Mouse (Mus musculus) liver, embryonic 13.5 days (tissue): ENCODE data around the gene Stk11ip. TPM values are rescaled to one million over a fixed set of nuclear protein-coding genes. Genes with fewer than 3 reads are reported as not detected.

Experiments used
- ATAC-seq: fragments of 200-750 bp; cut with Nextera tagmentation; 2 replicates; pipeline ENCODE4 v1.8.0; 2017; ENCODE audit warnings: low read depth, mild to moderate bottlenecking, moderate number of reproducible peaks, moderate library complexity
- DNase-seq: peaks from one replicate; pipeline ENCODE4 v3.0.0; 2022
- H3K27ac ChIP-seq: fragments of 300-500 bp; sonication (generic); 2 replicates; pipeline ENCODE4 v1.5.1; 2015; ENCODE audit warnings: moderate library complexity, mild to moderate bottlenecking, inconsistent platforms
- H3K27me3 ChIP-seq: fragments of 300-500 bp; sonication (generic); 2 replicates; pipeline ENCODE4 v1.6.1; 2015; ENCODE audit warnings: mild to moderate bottlenecking, inconsistent platforms
- H3K36me3 ChIP-seq: fragments of 300-500 bp; sonication (generic); 2 replicates; pipeline ENCODE4 v1.6.1; 2015; ENCODE audit warnings: mild to moderate bottlenecking, inconsistent platforms
- H3K4me1 ChIP-seq: fragments of 300-500 bp; sonication (generic); replicated peaks from 2 replicates; pipeline ENCODE4 v1.6.1; 2015; ENCODE audit warnings: inconsistent platforms
- H3K4me2 ChIP-seq: fragments of 300-500 bp; sonication (generic); 2 replicates; pipeline ENCODE4 v1.6.1; 2015; ENCODE audit warnings: inconsistent platforms, mild to moderate bottlenecking, moderate library complexity
- H3K4me3 ChIP-seq: fragments of 300-500 bp; sonication (generic); replicated peaks from 2 replicates; pipeline ENCODE4 v1.5.1; 2015; ENCODE audit warnings: mild to moderate bottlenecking, inconsistent platforms
- H3K9ac ChIP-seq: fragments of 300-500 bp; sonication (generic); 2 replicates; pipeline ENCODE4 v1.6.1; 2015; ENCODE audit warnings: mild to moderate bottlenecking, inconsistent platforms
- H3K9me3 ChIP-seq: fragments of 300-500 bp; sonication (generic); replicated peaks from 2 replicates; pipeline ENCODE4 v1.6.1; 2016; ENCODE audit warnings: inconsistent platforms
- WGBS: fragments of 180-500 bp; shearing (Covaris S2); methylation state at CpG from one replicate; pipeline ENCODE4 v1.1.7; 2015; ENCODE audit not compliant: insufficient replicate concordance; 5-methylcytosine and 5-hydroxymethylcytosine counted together
- polyA plus RNA-seq: library from polyadenylated mRNA; unstranded; fragments of >200 nt; fragmentation: Nextera tagmentation; extraction: Ambion mirVana; gene quantifications from 2 replicates; pipeline ENCODE4 v1.2.1, GENCODE M21; 2015

Gene Stk11ip
- polyA plus RNA-seq, 1 experiment from 2014 or later, result 5.5 TPM

GRCm38 (mm10) chr1:75547351-75547750 is 26.0 kb downstream of the Stk11ip start:
- peaks cover 40% of the 10 kb centered on the region for H3K27me3 ChIP-seq
- no peak overlapping the region for H3K9ac ChIP-seq
- DNase-seq, result no peak
- H3K27ac ChIP-seq, result no peak overlapping the region
- no peaks in the 10 kb centered on the region for H3K36me3 ChIP-seq
- H3K4me3 ChIP-seq, result no peak overlapping the region
- H3K4me2 ChIP-seq, result no peak overlapping the region
- no peaks in the 10 kb centered on the region for H3K9me3 ChIP-seq
- peaks cover 8% of the 10 kb centered on the region; the same call in 1 of the 2 replicates for H3K4me1 ChIP-seq
- WGBS, result 80% methylated on average over 13 of the region's 13 CpGs
- no peak for ATAC-seq

GRCm38 (mm10) chr1:75548083-75548482 is 26.8 kb downstream of the Stk11ip start:
- H3K27ac ChIP-seq, result no peak overlapping the region
- no peaks in the 10 kb centered on the region for H3K9me3 ChIP-seq
- H3K4me2 ChIP-seq, result no peak overlapping the region
- WGBS, result 65% methylated on average over 3 of the region's 3 CpGs
- H3K36me3 ChIP-seq, result no peaks in the 10 kb centered on the region
- H3K9ac ChIP-seq, result no peak overlapping the region
- H3K4me3 ChIP-seq, result no peak overlapping the region
- peaks cover 8% of the 10 kb centered on the region; the same call in 1 of the 2 replicates for H3K4me1 ChIP-seq
- DNase-seq (no peak), ATAC-seq (no peak)
- H3K27me3 ChIP-seq, result peaks cover 40% of the 10 kb centered on the region

GRCm38 (mm10) chr1:75548871-75549270 is 27.5 kb downstream of the Stk11ip start:
- no peak for DNase-seq
- H3K27ac ChIP-seq, result no peak overlapping the region
- peaks cover 40% of the 10 kb centered on the region for H3K27me3 ChIP-seq
- H3K9ac ChIP-seq, result no peak overlapping the region
- H3K9me3 ChIP-seq, result no peaks in the 10 kb centered on the region
- H3K36me3 ChIP-seq, result no peaks in the 10 kb centered on the region
- no peak overlapping the region for H3K4me2 ChIP-seq
- H3K4me1 ChIP-seq, result peaks cover 8% of the 10 kb centered on the region; the same call in 1 of the 2 replicates
- H3K4me3 ChIP-seq, result no peak overlapping the region
- ATAC-seq, result no peak
- 65% methylated on average over 17 of the region's 17 CpGs for WGBS

DNA sequence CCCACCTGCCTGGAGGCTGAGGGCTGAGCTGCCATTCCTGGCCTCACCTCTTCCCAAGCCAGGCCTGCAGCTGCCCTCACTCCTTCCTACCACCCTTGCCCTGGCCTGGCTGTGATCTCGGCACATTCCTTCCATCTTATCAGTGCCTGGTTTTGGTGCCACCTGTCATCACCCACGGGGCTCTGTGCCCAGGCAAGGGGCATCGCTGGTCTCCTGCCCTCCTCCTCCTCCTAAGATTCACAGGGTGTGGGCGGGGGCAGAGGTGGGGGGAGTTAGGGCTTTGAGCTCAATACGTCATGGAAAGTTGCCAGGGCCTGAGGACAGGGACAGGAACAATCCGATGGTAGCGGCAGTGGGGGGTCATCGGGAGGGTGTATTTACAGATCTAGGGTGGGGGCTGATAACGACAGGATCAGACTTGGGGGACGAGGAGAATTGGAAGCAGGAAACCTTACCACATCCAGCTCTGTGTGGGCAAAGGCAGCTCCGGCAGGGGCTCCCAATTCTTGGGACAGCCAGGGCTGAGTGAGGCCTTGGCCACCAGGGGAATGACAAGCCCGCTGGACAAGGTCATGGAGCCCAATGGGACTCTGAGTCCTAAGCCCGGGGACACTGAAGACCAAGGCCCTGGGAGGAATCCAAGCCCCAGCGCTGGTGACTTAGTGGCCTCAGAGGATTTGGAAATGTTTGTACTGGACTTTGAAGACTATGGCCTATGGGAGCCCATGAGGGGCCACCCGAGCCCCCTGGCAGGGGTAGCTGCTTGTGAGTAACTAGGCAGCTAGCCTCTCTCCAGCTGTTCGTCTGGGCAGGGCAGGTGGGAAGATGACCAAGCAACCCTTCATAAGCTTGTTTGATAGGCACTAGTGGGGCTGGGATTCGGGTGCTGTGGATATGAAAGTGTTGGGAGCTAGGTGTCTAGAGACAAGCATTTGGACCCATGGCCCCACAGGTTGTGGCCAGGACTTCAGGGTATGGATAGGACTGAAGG is 28.3 kb downstream of the Stk11ip start:
- Histone ChIP-seq H3K4me2 (no peak overlapping the region), H3K4me3 (no peak overlapping the region), H3K4me1 (peaks cover 8% of the 10 kb centered on the region; the same call in 1 of the 2 replicates), H3K9ac (no peak overlapping the region), H3K9me3 (no peaks in the 10 kb centered on the region), H3K36me3 (no peaks in the 10 kb centered on the region), H3K27ac (no peak overlapping the region), H3K27me3 (peaks cover 36% of the 10 kb centered on the region)
- DNase-seq (no peak), ATAC-seq (no peak)
- 64% methylated on average over 17 of the region's 17 CpGs for WGBS

DNA sequence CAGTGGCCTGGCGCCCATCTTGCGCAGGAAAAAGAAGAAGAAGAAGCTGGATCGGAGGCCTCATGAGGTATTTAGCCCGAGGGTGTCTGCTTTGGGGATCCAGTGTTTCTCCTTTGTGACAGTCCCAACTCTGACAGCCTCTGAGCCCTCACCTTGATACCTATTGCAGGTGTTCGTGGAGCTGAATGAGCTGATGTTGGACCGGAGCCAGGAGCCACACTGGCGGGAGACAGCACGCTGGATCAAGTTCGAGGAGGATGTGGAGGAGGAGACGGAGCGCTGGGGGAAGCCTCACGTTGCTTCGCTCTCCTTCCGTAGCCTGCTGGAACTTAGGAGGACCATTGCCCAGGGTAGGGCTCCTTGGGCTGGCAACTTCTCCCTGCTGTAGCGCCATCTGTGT is 29.3 kb downstream of the Stk11ip start:
- Histone ChIP-seq H3K4me1 (peaks cover 8% of the 10 kb centered on the region; the same call in 1 of the 2 replicates), H3K9me3 (no peaks in the 10 kb centered on the region), H3K4me3 (no peak overlapping the region), H3K4me2 (no peak overlapping the region), H3K36me3 (no peaks in the 10 kb centered on the region), H3K27ac (no peak overlapping the region), H3K9ac (no peak overlapping the region), H3K27me3 (peaks cover 27% of the 10 kb centered on the region)
- no peak for DNase-seq
- no peak for ATAC-seq
- 70% methylated on average over 15 of the region's 15 CpGs for WGBS

GRCm38 (mm10) chr1:75555680-75556079 is 34.4 kb downstream of the Stk11ip start:
- WGBS, result 64% methylated on average over 7 of the region's 7 CpGs
- DNase-seq, result no peak
- ATAC-seq, result no peak
- Histone ChIP-seq H3K27me3 (peaks cover 5% of the 10 kb centered on the region), H3K4me2 (no peak overlapping the region), H3K27ac (no peak overlapping the region), H3K4me1 (peaks cover 7% of the 10 kb centered on the region), H3K4me3 (no peak overlapping the region), H3K9ac (no peak overlapping the region), H3K36me3 (no peaks in the 10 kb centered on the region), H3K9me3 (no peaks in the 10 kb centered on the region)

DNA sequence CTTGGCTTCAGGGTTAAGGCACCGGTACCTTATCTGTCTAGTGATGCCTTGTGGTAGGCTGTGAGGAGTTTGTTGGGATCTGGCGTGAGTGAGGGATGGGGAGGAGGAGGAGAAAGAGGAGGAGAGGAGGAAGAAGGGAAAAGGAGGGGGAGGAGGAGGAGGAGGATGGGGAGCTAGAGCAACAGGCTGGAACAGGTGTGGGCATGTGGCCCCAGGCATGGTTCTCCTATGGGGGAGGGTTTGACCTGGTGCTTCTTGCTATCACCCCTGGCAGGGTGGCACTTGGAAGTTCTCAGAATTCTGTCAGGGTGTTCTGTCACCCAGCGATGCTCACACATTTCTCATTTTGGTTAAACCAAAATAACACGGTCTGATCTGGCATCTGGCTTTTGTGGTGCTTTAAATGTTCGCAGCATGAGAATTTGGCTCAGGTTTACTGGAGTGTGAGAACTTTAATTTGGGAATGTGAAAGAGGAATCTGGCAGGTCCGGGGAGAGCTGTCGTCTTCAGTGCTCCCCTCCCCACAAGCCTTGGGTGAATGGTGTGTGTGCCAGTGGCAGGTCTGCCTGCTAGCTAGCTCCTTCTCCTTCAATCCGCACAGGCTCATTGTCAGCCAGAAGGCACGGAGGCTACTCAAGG is 34.9 kb downstream of the Stk11ip start:
- H3K4me1 ChIP-seq, result peaks cover 7% of the 10 kb centered on the region
- no peaks in the 10 kb centered on the region for H3K36me3 ChIP-seq
- no peaks in the 10 kb centered on the region for H3K9me3 ChIP-seq
- no peak overlapping the region for H3K4me2 ChIP-seq
- no peak overlapping the region for H3K9ac ChIP-seq
- no peak overlapping the region for H3K4me3 ChIP-seq
- H3K27me3 ChIP-seq, result peaks cover 5% of the 10 kb centered on the region
- ATAC-seq, result no peak
- WGBS, result 72% methylated on average over 9 of the region's 9 CpGs
- no peak overlapping the region for H3K27ac ChIP-seq
- no peak for DNase-seq

- peaks cover 10% of the 10 kb centered on the region for H3K27me3 ChIP-seq
- no peak overlapping the region for H3K4me3 ChIP-seq
- H3K4me1 ChIP-seq, result peaks cover 7% of the 10 kb centered on the region
- ATAC-seq, result no peak
- no peak overlapping the region for H3K9ac ChIP-seq
- no peaks in the 10 kb centered on the region for H3K9me3 ChIP-seq
- no peak overlapping the region for H3K4me2 ChIP-seq
- H3K36me3 ChIP-seq, result no peaks in the 10 kb centered on the region
- 67% methylated on average over 7 of the region's 7 CpGs for WGBS
- DNase-seq, result no peak
- H3K27ac ChIP-seq, result no peak overlapping the region
Measured at GRCm38 (mm10) chr1:75557041-75557440, 35.7 kb downstream of the Stk11ip start.

DNA sequence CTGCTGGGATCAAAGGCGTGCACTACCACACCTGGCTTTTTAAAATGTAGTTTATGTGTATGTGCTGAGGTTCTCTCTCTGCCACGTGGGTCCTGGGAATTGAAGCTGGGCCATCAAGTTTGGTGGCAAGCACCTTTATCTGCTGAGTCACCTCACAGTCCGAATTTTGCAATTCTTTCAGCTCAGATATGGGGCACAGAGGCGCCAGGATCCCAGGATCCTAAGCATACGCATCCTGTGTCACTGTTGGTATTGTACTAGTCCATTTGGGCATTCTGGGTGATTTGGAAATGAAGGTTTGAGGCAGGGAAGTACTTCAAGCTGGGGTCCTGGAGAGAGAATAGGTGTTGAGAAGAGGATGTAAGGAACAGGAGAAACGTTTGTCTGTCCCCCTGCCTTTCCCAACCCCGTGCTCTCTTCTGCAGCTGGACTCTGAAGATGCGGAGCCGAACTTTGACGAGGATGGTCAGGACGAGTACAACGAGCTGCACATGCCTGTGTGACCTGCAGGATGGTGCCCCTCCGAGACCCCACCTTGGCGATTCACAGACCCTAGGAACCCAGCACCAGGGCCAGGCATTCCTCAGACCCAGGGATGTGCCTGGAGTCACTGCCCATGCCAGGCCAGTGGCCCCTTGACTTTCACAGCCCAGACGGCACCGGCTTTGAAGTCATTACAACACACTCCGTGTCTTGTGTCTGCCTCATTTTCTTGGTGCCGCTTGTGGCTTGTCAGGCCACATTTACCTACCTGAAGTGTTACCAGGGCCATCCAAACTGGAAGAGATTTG is 37.3 kb downstream of the Stk11ip start:
- Histone ChIP-seq H3K4me3 (no peak overlapping the region), H3K4me1 (peaks cover 7% of the 10 kb centered on the region), H3K4me2 (no peak overlapping the region), H3K27ac (no peak overlapping the region), H3K27me3 (peaks cover 22% of the 10 kb centered on the region), H3K9me3 (no peaks in the 10 kb centered on the region), H3K9ac (no peak overlapping the region), H3K36me3 (no peaks in the 10 kb centered on the region)
- DNase-seq (no peak), ATAC-seq (no peak)
- WGBS, result 63% methylated on average over 18 of the region's 18 CpGs

- Histone ChIP-seq H3K27ac (no peak overlapping the region), H3K4me1 (peaks cover 7% of the 10 kb centered on the region), H3K4me2 (no peak overlapping the region), H3K4me3 (no peak overlapping the region), H3K9me3 (no peaks in the 10 kb centered on the region), H3K9ac (no peak overlapping the region), H3K36me3 (no peaks in the 10 kb centered on the region), H3K27me3 (peaks cover 23% of the 10 kb centered on the region)
- peak; percentile 51 for DNase-seq
- WGBS, result 9% methylated on average over 17 of the region's 17 CpGs
- ATAC-seq, result peak; percentile 70
Measured at GRCm38 (mm10) chr1:75559212-75559925, 38.0 kb downstream of the Stk11ip start.
